Mouse (Mus musculus) c-Kit-positive CD71-negative TER-119-negative erythroid progenitor cells, embryonic 14.5 days (primary cell): ENCODE results near the gene Olfr342.

ENCODE experiments used
- DNase-seq: peaks from one replicate; pipeline ENCODE4 v3.0.0-alpha.2; 2013; ENCODE audit warnings: low read depth

Olfr342 gene

DNA sequence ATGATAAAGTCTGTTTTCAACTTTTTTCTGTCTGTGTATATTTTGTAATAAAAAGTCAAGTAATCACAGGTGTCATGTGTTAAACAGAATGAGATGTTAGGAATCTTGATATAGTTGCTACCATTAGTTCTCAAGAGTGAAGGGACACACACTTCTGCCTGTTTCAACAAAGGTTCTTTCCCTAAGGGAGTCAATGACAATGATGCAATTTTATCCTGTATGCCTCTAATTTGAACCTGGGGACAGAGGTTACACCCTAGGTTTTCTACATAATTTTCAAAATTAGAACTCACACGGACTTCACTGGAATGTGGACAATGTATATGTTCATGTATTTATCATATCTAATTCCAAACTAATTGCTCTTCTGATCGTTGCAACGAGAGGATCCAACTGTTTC is at the start of gene Olfr342:
Gene Olfr342 (plus strand): TSS at position 301 of the 400 bp plus-strand sequence.
- no peak for DNase-seq

DNA sequence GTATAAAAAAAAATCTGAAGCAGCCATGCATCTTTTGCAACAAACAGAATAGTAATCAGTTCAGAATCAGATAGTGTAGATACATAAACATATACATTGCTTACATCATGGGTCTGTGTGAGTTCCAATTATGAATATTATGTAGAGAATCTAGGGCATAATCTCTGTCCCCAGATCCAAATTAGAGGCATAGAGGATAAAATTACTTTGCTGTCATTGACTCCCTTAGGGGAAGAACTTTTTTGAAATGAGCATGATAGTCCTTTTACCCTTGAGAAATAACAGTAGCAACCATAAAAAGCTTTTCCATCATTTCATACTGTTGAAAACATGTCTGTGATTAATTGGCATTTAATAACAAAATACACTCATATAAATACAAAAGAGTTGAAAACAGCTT is 42.4 kb upstream of the Olfr342 start, which contains the start of gene Olfr341:
Gene Olfr341 (minus strand): TSS at position 101 of the 400 bp plus-strand sequence.
- DNase-seq = no peak

DNA sequence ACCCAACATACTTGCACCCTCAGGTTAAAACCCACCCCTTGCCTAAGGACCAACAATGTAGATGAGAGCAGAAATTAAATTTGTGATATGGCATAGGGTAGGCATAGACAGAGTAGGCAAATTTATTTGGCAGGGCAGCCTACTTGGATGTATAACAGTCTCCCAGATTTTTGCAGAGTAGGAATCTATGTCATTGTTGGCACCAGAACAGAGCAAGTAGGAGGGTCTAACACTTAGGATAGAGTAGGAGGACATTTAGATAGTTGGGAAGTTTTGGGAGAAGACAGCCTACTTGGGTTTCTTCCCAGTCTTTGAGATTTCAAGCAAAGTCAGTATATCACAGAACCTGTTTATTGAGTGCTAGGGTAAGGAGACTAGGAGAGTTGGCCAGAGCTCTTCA is 40.4 kb downstream of the Olfr342 start:
- no peak for DNase-seq

DNA sequence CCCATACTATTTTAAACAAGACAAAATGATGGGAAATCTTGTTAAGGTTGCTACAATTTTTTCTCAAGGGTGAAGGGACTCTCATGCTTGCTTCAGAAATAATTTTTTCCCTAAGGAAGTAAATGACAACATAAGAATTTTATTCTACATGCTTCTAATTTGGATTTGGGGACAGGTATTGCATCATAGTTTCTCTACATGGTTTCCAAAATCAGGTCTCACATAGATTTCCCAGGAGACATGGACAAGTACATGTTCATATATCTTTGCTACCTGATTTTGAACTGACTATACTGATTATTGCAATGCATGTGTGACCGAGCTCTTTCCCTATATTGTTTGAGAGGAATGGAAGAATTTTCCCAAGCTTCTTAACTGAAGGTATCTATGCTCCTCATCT is 41.6 kb downstream of the Olfr342 start, which contains the start of gene Olfr344:
Gene Olfr344 (plus strand): TSS at position 301 of the 400 bp plus-strand sequence.
- no peak for DNase-seq

DNA sequence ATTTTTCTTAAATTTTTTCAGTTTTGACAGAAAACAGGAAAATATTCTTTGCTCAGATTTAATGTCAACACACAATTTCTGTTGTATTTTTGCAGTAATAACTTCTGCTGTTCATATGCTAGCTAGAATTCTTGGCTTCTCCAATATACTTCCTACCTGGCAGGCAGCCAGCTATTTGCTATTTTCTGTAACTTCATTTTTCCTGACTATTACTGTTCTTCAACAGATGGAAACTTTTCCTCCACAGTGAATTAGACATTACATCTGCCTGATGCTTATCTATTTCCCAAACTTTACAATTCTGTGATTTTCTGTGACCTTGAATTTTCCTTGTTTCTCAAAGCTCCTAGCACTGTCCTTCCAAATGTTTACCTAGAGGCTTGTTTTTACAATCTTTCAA is 42.2 kb downstream of the Olfr342 start:
- DNase-seq = no peak

DNA sequence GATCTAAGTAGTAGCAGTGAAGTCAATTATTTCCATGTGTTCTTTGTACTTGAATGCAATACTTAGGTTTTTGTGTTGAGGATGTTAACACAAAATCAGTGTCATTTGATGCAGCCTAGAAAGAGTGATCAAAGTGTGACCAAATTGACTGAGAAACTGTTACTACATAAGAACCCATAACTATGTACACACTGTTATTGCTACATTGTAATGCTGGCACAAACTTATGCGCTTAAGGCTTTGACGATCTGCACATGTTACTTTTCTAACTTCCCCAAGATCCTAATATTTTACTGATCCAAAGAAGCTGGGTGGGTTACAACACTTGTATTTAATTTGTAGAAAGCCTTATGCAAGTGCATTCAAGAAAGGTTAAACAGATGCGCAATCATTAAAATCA is 43.0 kb downstream of the Olfr342 start:
- DNase-seq = no peak
